Comparison of ENCODE assay signal across 15 mouse cellular contexts in the genomic region with DNA sequence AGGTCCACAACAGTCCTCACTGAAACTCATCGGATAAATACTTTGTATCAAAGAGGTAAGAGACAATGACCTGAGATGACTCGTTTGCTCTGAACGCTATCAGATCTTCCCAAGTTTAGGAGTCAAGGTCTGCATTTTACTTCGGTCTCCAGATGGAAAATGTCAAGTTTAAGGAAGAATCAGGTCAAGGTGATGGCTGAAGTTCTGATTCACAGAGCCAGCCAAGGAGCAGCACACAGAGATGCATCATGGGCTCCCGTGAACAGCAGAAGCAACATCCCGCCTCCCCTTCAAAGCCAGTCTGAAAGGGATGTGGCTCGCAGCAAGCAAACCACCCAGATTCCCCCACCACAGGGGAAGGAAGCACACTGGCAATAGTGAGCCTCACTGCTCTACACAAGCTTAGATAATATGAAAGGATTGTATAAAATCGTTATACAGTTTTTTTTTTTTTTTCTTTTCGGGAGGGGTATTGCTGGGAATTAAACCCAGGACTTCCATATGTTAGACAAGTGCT.
"Had no signal": no experiment of that assay in that cellular context is flagged by ENCODE, and none has a peak within 500 bp of the region (broad histone marks: within the 10 kb centered on the region; RNA-seq: fewer than 3 reads in every experiment).

No protein-coding gene starts in this region.

- H3K9me3 ChIP-seq: limb, embryonic 10.5 days; limb, embryonic 13.5 days; liver, embryonic 13.5 days had no signal

- H3K4me3 ChIP-seq: layer of hippocampus, adult 2 months; limb, embryonic 10.5 days; limb, embryonic 13.5 days; liver, embryonic 13.5 days had no signal

- H3K36me3 ChIP-seq: liver, embryonic 13.5 days had no signal

- DNase-seq: kidney, adult 9 months; kidney, postnatal 14 days; layer of hippocampus, adult 9-11 months; liver; liver, embryonic 13.5 days; lung, adult 2 months; lung, postnatal 14 days; lung, postnatal 4 days; midbrain, embryonic 14.5 days; thymus, adult 2 months; thymus, postnatal 25 days had no signal

- H3K27ac ChIP-seq: layer of hippocampus, adult 2 months; limb, embryonic 10.5 days; liver, embryonic 13.5 days; stomach, postnatal 0 days had no signal

- H3K27me3 ChIP-seq: limb, embryonic 13.5 days; liver, embryonic 13.5 days had no signal

- H3K9ac ChIP-seq: limb, embryonic 13.5 days; liver, embryonic 13.5 days had no signal
